Mouse (Mus musculus) duodenum, adult 2 months (tissue): ENCODE data around the gene Lrpprc. TPM values are rescaled to one million over a fixed set of nuclear protein-coding genes. Genes with fewer than 3 reads are reported as not detected.

Experiments used
- polyA plus RNA-seq: library from polyadenylated mRNA; depleted of rRNA; stranded (reverse); fragments of >200 nt; gene quantifications from 2 replicates; pipeline ENCODE4 v1.2.3, GENCODE M21; 2012; ENCODE audit warnings: low replicate concordance; rRNA removed

Gene Lrpprc
- 4.0 and 9.9 TPM in 2 replicates for polyA plus RNA-seq

GRCm38 (mm10) chr17:84790447-84791098 is at the start of gene Lrpprc:
Lrpprc (minus strand) TSS chr17:84790789.

GRCm38 (mm10) chr17:84682734-84683717 is 107.6 kb downstream of the Lrpprc start, which contains the start of gene Abcg5:
Abcg5 (minus strand) TSS chr17:84683011.

GRCm38 (mm10) chr17:84675951-84676366 is 114.6 kb downstream of the Lrpprc start, which contains the start of gene Abcg8:
Abcg8 (plus strand) TSS chr17:84676302.

Other genes with a start within 250 kb of the Lrpprc start
- gene Dync2li1, start 164.3 kb downstream of the Lrpprc start, polyA plus RNA-seq = 0.07 and 0.25 TPM in 2 replicates
- 109 and 272 TPM in 2 replicates for gene Abcg8, start 114.5 kb downstream of the Lrpprc start, polyA plus RNA-seq
- gene Abcg5, start 107.8 kb downstream of the Lrpprc start, polyA plus RNA-seq = 150 and 303 TPM in 2 replicates
- gene Ppm1b, start 166.0 kb upstream of the Lrpprc start, polyA plus RNA-seq = 9.3 and 10.1 TPM in 2 replicates
- 22.8 and 70.1 TPM in 2 replicates for gene Slc3a1, start 237.6 kb upstream of the Lrpprc start, polyA plus RNA-seq